Mouse (Mus musculus): ENCODE data around the gene Atp9a. TPM values are rescaled to one million over a fixed set of nuclear protein-coding genes. Genes with fewer than 3 reads are reported as not detected.
"Not testable (repeated sequence)": the region's sequence is repeated elsewhere in the genome, so short reads cannot be mapped to it uniquely, and the experiment has no call there.

Gene Atp9a
- total RNA-seq (2021): 10 to 100 TPM; 64.0 TPM

DNA sequence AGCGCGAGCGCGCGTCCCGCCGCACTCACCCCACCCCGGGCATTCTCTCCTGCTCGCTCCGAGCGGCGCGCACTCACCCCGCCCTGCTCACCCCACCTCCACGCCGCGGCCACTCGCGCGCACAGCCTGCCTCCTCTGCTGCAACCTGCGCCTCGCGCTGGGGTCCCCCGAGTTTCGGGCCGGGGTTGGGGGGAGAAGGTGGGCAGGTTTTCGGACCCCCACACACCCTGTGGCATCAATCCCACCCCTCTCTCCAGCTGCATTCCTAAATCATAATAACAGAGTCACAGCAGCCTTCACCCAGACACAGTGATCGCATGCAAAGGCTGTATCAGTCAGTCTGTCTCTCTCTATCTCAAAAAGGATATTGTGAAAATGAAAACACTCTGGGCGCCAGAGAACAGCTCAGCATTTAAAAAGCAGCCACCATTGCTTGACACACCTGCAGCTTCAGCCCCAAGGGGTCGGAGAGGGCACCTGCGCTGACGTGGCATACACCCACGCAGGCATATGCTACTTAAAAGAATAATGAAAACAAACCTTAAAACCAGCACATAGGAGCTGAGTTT lies at the start of gene Atp9a:
TSS of gene Atp9a (minus strand) at position 351 of the 569 bp plus-strand sequence.
- intact Hi-C loops (cut with DNase I): loop anchor here (1.0 to 10.0 kb wide), 2 partner anchors 51 to 277 kb away; no protein-coding TSS in a partner anchor
- DNase-seq: peak; percentile 62 to 71

DNA sequence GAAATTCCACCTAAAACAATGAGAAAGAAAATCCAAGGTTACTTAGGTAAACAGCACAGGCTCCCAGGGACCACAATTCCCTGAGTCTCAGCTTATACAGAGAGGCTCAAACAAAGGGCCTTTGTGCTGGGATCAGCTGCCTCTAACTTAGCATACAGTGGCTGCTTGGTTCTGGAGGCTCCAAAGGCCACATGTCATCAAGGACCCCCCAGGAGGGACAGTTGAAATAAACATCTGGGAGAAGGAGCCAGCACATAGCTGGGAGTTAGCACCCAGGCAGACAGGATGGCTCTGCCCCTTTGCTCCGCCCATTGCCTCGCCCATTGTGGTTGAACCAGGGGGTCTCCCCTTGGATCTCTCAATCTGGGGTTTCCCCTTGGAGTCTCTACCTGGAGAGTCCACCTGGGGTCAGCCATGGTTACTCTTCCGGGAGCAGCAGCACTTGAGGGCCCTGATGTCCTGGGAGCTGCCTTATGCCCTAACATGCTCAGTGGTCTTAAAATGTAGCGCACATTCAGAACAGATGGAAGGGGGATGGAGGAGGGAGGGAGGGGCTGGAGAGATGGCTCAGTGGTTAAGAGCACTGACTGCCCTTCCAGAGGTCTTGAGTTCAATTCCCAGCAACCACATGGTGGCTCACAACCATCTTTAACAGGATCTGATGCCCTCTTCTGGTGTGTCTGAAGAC lies 49.0 kb upstream of the Atp9a start:
- intact Hi-C loops (cut with DNase I): no loop called here
- no peak for DNase-seq

DNA sequence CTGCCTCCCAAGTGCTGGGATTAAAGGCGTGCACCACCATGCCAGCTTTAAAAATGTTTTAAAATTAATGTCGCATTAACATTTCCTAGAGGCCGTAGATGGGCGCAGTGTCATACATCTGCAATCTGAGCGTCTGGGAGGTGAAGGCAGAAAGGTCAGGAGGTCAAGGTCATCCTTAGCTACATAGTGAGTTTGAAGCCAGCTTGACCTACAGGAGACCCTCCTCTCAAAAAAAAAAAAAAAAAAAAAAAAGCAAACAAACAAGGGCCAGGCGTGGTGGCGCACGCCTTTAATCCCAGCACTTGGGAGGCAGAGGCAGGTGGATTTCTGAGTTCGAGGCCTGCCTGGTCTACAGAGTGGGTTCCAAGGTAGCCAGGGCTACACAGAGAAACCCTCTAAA lies 44.0 kb upstream of the Atp9a start:
- intact Hi-C loops (cut with DNase I): no loop called here
- DNase-seq: no peak

DNA sequence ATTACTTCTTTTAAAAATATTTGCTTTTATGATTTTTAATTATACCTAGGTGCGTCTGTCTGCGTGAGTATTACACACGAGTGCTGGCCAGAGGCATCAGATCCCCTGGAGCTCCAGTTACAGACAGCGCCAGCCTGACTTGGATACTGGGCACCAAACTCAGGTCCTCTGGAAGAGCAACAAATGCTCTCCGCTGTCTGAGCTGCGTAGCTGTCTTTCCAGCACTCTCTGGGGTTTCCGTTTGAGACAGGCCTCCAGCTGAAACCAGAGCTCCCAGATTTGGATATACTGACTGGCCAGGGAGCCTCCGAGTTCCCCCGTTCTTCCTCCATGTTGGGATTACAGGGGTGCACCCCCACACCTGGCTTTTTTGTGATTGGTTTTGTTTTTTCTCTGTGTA lies 38.4 kb upstream of the Atp9a start:
- no peak for DNase-seq
- intact Hi-C loops (cut with DNase I): no loop called here

DNA sequence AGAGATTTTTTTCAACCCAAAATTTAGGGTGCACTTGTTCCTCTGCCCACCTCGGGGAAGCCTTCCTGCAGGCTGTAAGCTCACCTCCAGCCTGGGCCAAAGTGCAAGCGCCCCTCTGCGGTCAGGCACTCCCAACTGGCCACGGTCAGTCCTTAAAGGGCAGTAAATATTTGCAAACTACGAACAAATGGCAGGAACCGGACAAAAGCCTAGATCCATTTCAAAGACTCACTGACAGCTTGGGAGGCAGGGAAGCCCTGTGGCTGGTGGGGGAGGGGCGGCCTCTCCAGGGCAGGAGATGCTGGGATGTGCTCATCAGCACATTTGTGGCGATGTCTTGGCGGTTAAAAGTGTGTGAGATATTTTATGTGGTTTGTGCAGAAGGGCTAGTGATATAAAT lies 37.8 kb upstream of the Atp9a start:
- DNase-seq: no peak
- intact Hi-C loops (cut with DNase I): no loop called here

DNA sequence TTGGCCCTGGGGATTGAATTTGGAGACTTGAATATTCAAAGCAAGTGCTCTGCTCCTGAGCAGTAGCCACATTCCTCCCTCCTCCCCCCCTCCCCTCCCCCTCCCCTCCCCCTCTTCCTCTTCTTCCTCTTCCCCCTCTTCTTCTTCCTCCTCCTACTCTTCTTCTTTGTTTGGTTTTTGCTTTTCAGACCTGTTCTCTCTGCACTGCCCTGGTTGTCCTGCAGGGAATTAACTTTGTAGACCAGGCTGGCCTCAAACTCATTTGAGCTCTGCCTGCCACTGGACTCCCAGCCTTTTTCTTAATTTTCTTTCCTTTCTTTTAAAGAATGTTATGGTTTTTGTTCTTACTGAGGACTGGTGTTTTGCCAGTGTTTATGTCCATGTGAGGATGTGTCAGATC lies 35.3 kb upstream of the Atp9a start:
- intact Hi-C loops (cut with DNase I): no loop called here
- DNase-seq: no peak

DNA sequence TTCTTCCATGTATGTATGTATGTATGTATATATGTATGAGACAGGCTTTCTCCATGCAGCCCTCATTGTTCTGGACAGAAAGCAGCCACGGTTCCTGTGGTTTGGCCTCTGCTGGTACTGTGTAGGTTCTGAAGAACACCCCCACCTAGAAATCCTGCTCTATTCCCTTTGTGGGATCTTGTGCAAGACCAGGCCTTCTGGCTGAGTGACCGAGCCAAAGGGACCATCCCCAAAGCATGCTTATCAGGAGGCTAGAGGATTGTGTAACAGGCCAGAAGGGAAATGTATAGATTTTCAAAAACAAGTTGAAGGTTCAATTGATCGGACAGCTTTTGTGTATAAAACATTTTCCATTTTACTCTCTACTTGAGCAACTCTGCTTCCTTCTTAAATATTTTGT lies 34.0 kb upstream of the Atp9a start:
- intact Hi-C loops (cut with DNase I): no loop called here
- DNase-seq: no peak

DNA sequence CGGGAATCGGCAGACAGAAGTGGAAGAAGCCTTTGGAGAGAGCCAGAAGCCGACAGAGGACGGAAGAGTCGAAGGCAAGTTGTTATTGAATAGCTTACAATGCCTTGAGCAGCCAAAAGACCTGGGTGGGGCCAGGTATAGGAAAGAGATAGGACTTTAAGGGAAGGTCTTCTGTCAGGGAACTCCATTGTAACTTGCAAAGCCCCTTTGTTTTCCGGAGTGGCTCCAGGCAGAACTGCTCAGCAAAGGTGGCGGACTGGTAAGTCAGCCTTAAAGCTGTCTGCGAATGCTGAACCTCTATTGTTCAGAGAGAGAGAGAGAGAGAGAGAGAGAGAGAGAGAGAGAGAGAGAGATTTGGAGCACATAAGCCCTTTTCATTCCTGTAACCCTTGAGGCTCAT lies 27.1 kb upstream of the Atp9a start:
- no peak for DNase-seq
- intact Hi-C loops (cut with DNase I): loop anchor here (10.0 kb wide), 1 partner anchor 106 kb away; no protein-coding TSS in a partner anchor

DNA sequence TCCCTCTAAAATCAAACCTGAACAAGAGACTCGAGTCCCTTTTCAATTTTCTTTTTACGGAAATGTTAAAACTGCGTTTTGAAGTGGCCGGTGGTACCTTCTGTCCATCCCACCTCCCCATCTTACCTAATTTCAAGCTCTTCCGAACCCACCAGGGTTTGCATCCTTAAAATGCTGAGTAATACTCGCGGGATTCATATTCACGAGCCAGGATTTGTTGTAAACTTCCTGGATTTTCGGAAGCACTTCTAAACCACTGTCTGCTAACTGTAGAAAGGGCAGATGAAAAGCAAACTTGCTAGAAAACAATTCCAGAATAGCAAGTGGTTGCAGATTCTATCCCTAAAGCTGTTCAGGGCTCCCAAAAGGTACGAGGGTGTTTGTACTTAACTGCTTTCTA lies 25.4 kb upstream of the Atp9a start, which contains the start of gene Sall4:
TSS of gene Sall4 (minus strand) at position 362 of the 400 bp plus-strand sequence.
- DNase-seq: no peak
- intact Hi-C loops (cut with DNase I): loop anchor here (10.0 kb wide), 1 partner anchor 107 kb away; no protein-coding TSS in a partner anchor

DNA sequence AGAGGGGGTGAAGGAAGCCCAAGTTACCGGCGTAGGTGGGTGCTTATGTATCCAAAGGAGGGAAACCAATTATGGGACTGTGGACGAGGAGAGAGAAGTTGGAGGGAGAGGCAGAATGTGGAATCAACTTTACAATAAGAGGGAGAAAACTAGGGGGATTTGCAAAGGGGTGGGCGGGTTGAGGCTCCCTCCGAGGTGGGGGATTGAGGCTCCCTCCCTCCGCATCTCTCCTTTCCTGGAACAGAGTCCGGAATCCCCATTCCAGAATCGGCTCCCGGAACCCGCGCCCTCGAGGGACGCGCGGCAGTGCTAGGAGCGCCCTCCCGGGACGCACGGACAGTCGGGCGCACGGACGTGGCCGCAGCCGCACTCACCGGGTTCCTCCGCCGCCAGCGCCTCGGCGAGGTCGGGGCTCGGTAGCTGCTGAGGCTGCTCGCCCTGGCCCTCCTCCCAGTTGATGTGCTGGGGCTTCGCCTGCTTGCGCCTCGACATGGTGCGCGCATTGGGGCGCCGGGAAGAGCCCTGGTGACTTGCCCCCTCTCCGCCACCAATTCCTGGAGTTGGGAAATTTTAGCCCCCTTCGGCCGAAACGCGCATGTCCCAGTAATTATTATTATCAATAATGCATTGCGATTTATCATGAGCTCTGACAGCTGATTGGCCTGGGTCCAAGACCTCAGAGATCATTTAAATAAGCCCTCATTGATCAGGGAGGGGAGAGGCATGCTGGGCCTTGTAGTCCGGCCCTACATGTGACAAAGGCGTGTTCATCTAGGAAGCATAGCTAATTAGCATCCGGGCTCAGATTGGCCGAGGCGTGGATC lies 24.5 kb upstream of the Atp9a start:
- peak; percentile 47 to 54 for DNase-seq
- intact Hi-C loops (cut with DNase I): loop anchor here (10.0 kb wide), 1 partner anchor 108 kb away; no protein-coding TSS in a partner anchor

DNA sequence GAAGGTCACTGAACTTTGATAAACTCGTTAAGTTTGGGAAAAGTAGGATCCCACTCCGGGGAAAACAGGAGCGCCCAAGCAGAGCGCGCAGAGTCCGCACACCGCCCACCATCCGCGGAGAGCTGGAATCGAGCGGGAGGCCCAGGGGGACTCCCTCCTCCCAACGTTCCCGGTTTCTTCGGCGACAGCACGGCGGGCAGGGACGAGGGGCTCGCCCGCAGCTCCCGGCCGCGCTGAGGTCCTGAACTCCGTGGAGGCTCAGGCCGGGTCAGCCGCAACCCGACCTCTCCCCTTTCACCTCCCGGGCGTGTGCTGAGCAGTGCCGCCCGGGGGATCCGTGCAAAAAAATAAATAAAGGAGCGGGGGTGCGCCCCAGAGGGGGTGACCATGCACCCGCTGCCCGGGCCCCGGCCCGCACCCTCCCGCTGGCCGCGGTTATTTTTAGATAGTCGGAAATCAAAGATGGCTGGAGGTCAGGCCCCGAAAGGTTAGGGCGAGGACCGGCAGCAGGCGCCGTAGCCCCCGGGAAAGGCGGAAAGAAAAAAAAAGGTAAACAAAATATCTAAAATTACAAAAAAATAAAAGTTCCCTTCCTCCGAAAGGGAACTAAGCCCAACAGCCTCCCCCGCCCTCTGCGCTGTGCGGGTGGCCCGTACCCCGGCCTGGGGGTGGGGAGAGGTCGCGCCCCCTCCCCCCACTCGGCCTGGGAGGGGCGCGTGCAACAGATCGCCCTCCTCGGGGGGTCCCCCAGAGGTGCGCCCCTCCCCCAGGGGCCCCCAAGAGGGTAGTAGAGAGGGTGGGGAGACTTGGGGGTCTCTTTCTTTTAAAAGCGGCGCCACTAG lies 23.7 kb upstream of the Atp9a start:
- intact Hi-C loops (cut with DNase I): loop anchor here (10.0 kb wide), 1 partner anchor 109 kb away; no protein-coding TSS in a partner anchor
- DNase-seq: peak; percentile 33 to 51

DNA sequence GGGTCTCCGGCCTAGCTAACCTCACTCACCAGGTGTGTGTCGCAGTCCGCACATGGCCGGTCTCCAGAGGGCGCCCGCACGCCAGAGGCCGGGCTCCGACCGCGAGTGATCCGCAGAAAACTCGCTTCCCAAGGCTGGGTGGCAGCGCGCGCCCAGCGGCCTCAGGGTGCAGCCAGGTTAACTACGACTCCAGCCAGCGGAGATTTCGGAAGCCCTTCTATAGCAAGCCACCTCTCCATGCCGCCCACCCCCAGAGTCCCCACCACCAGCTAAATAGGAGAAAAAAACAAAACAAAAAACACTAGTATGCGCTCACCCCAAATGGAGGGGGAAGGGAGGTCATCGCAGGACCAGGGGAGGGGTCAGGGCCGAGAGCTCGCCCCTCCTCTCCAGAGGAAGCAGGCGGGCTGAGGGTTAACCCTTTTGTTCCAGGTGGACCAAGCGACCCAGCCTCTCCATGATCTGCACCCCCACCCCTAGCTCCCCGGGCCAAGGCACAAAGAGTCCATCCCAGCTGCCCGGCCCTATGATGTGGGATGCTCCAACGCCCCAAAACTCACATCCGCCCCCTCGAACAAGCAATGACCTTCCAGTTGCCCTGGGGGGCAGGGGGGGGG lies 23.0 kb upstream of the Atp9a start:
- intact Hi-C loops (cut with DNase I): loop anchor here (10.0 kb wide), 1 partner anchor 110 kb away; no protein-coding TSS in a partner anchor
- DNase-seq: peak; percentile 76 to 78

DNA sequence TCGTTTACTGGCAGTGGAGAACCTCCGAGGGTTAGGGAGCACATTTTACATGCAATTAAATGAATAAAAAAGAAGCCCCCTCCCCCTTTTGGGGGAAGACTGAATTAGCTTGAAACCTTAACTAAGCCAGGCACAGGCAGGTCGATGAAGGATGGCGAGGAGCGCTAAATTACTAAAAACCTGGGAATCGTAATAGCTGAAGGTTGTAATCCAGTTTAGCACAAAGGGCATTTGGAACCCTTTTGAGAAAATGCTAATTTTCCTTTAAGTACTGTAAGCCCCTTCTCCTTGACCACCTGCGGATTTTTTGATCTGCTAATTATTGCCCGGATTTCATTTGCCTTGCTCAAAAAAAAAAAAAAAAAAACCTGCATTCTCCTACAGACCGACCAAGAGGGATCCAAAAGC lies 22.3 kb upstream of the Atp9a start:
- no peak for DNase-seq
- intact Hi-C loops (cut with DNase I): loop anchor here (10.0 kb wide), 1 partner anchor 110 kb away; no protein-coding TSS in a partner anchor

DNA sequence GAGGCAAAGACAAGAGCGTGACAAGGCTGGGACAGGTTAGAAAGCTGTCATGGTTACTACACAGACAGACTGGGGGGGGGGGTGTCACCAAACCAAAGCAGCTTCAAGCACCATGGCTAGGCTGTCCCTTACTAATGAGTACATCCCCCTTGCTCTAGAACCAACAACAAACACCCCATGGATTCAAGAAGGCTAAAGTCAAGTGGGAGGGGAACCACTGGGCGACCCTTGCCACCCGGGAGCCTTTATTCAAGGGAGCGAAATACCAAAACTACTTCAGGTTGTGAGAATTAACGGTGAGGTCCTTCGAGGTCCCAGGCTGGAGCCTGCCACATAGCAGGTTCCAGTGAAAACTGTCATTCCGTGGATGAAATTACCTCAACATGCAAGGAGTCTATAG lies 21.6 kb upstream of the Atp9a start:
- intact Hi-C loops (cut with DNase I): loop anchor here (10.0 kb wide), 1 partner anchor 111 kb away; no protein-coding TSS in a partner anchor
- DNase-seq: no peak

DNA sequence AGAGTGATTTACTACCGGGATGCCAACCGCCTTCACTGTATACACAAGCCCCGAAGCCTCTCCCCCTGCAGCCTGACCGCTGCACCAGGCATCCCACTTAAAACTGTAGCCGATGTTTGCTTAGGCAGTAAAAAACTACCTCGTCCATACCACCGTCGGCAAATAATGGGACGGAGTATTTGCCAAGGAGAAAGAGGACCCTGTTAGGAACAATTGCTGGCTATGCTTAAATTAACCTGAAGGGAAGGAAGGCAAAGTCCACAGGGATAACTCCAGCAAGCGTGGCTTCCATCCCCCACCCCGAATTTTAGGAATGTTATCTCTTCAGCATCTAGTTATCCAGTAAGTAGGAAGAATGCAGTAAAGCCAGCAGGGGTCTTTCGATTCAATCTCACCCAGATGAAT lies 20.2 kb upstream of the Atp9a start:
- intact Hi-C loops (cut with DNase I): loop anchor here (10.0 kb wide), 1 partner anchor 112 kb away; no protein-coding TSS in a partner anchor
- DNase-seq: no peak

DNA sequence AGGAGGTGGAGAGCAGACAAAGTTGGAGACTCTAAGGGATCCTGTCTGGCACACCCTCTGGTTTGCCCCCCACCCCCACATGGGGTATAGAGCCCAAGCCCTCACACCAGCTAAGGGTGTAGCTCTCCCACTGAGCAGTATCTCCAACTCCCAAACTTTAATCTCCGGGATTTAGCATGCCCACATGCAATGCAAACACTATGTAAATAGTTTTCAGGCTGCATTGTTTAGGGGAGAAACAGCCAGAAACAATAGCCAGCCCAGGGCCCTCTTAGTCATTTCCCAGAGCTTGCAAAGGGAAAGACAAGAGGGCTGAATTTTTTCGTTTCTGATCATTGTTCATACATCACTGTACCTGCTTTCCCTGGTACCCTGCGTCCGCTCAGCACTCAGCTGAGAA lies 19.7 kb upstream of the Atp9a start:
- intact Hi-C loops (cut with DNase I): loop anchor here (10.0 kb wide), 1 partner anchor 113 kb away; no protein-coding TSS in a partner anchor
- no peak for DNase-seq

DNA sequence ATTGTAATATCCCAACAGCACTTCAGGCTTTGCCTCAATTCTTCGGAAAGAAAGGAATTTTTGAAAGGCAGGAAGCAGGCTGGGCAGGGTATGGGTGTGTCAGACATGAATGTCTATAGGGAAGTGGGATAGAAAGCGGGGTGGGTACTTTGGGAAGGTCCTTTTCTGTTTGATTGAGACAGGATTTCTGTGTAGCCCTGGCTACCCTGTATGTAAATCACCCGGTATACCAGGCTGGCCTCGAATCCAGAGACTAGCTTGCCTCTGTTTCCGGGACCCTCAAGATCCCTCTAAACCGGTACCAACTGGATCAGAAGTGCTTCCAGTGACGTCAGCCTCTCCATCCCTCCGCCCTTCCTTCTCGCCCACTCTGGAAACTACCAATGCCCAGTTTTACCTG lies 18.9 kb upstream of the Atp9a start:
- intact Hi-C loops (cut with DNase I): loop anchor here (10.0 kb wide), 1 partner anchor 114 kb away; no protein-coding TSS in a partner anchor
- DNase-seq: no peak

DNA sequence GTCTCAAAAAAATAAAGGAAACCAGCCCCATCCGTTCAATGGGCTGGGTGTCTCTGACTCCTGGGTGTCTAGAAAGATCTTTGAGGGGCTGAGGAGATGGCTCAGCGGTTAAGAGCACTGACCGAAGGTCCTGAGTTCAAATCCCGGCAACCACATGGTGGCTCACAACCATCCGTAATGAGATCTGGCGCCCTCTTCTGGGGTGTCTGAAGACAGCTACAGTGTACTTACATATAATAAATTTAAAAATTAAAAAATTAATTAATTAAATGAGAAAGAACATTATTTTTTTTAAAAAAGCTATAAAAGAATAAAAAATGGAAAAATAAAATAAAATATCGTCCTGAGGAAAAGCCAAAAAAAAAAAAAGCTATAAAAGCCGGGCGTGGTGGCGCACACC lies 2.2 kb upstream of the Atp9a start:
- intact Hi-C loops (cut with DNase I): loop anchor here (10.0 kb wide), 1 partner anchor 280 kb away; no protein-coding TSS in a partner anchor
- DNase-seq: not testable (repeated sequence)

DNA sequence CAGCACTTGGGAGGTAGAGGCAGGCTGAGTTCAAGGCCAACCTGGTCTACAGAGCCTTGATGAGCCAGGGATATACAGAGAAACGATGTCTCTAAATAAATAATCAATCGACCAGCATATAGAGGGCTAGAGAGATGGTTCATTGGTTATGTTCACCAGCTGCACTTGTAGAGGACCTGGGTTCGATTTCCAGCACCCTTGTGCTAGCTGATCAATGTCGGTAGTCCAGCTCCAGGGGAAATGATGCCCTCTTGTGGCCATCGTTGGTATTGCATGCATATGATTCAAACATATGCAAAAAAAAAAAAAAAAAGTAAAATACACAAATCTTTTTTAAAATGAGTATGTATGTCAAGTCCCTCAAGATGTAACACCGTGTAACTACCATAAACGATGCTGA lies 440 bp upstream of the Atp9a start:
- intact Hi-C loops (cut with DNase I): loop anchor here (1.0 to 10.0 kb wide), 2 partner anchors 51 to 278 kb away; no protein-coding TSS in a partner anchor
- peak; percentile 46 to 64 for DNase-seq
